Mouse (Mus musculus): Measurements from ENCODE around the gene Sppl2b. TPM values are rescaled to one million over a fixed set of nuclear protein-coding genes. Genes with fewer than 3 reads are reported as not detected.
A peak's percentile ranks its signal among the peaks of the same experiment; 100 is the strongest.

Gene Sppl2b
- polyA plus RNA-seq, 1 experiment from 2014 or later, result 65.3 TPM

GRCm38 (mm10) chr10:80876028-80876427, 21.0 kb downstream of the Sppl2b start:
- H3K27ac ChIP-seq (ENCODE audit: low read length), result no peak overlapping the region
- no peak overlapping the region for H3K9ac ChIP-seq (ENCODE audit: low read depth, low read length)
- H3K9me3 ChIP-seq (replicated peaks; ENCODE audit: control insufficient read depth, low read length), result no peaks in the 10 kb centered on the region
- ATAC-seq (ENCODE audit: low read depth), result no peak
- peaks cover 3% of the 10 kb centered on the region; the same call in 1 of the 2 replicates for H3K27me3 ChIP-seq (ENCODE audit: control insufficient read depth, insufficient read depth, low read depth, low read length)
- H3K4me2 ChIP-seq (ENCODE audit: low read depth, low read length), result no peak overlapping the region
- H3K4me3 ChIP-seq (ENCODE audit: low read depth, low read length), result no peak overlapping the region
- no peaks in the 10 kb centered on the region for H3K36me3 ChIP-seq (ENCODE audit: control insufficient read depth, insufficient read depth)
- WGBS (ENCODE audit: insufficient replicate concordance), result 24% methylated on average over 5 of the region's 5 CpGs
- peaks cover 25% of the 10 kb centered on the region for H3K4me1 ChIP-seq (ENCODE audit: control insufficient read depth, low read depth, low read length)

- Histone ChIP-seq H3K9ac (ENCODE audit: low read depth, low read length) (no peak overlapping the region), H3K27me3 (ENCODE audit: control insufficient read depth, insufficient read depth, low read depth, low read length) (peaks cover 2% of the 10 kb centered on the region; the same call in 1 of the 2 replicates), H3K36me3 (ENCODE audit: control insufficient read depth, insufficient read depth) (no peaks in the 10 kb centered on the region), H3K9me3 (replicated peaks; ENCODE audit: control insufficient read depth, low read length) (no peaks in the 10 kb centered on the region), H3K4me1 (ENCODE audit: control insufficient read depth, low read depth, low read length) (peaks cover 23% of the 10 kb centered on the region), H3K4me2 (ENCODE audit: low read depth, low read length) (no peak overlapping the region), H3K4me3 (ENCODE audit: low read depth, low read length) (no peak overlapping the region), H3K27ac (ENCODE audit: low read length) (peak overlapping the region; percentile 27; the same call in 1 of the 2 replicates)
- WGBS (ENCODE audit: insufficient replicate concordance), result 46% methylated on average over 3 of the region's 3 CpGs
- ATAC-seq (ENCODE audit: low read depth), result no peak
Observed at GRCm38 (mm10) chr10:80876594-80876993, 21.5 kb downstream of the Sppl2b start.

GRCm38 (mm10) chr10:80880131-80880641, 25.1 kb downstream of the Sppl2b start:
- 0 out of 2 replicates have a peak overlapping the region, but pooled peaks have one; percentile 4 for H3K9ac ChIP-seq (ENCODE audit: low read depth, low read length)
- no peaks in the 10 kb centered on the region for H3K27me3 ChIP-seq (ENCODE audit: control insufficient read depth, insufficient read depth, low read depth, low read length)
- H3K36me3 ChIP-seq (ENCODE audit: control insufficient read depth, insufficient read depth), result no peaks in the 10 kb centered on the region
- peak overlapping the region; percentile 45 for H3K27ac ChIP-seq (ENCODE audit: low read length)
- 4% methylated on average over 5 of the region's 5 CpGs for WGBS (ENCODE audit: insufficient replicate concordance)
- H3K4me3 ChIP-seq (ENCODE audit: low read depth, low read length), result no peak overlapping the region
- no peaks in the 10 kb centered on the region for H3K9me3 ChIP-seq (replicated peaks; ENCODE audit: control insufficient read depth, low read length)
- H3K4me2 ChIP-seq (ENCODE audit: low read depth, low read length), result peak overlapping the region; percentile 25; the same call in 1 of the 2 replicates
- peak; percentile 92 for ATAC-seq (ENCODE audit: low read depth)
- H3K4me1 ChIP-seq (ENCODE audit: control insufficient read depth, low read depth, low read length), result peaks cover 23% of the 10 kb centered on the region

GRCm38 (mm10) chr10:80880901-80881300, 25.8 kb downstream of the Sppl2b start:
- H3K4me2 ChIP-seq (ENCODE audit: low read depth, low read length), result peak overlapping the region; percentile 25; the same call in 1 of the 2 replicates
- H3K9me3 ChIP-seq (replicated peaks; ENCODE audit: control insufficient read depth, low read length), result no peaks in the 10 kb centered on the region
- H3K9ac ChIP-seq (ENCODE audit: low read depth, low read length), result no peak overlapping the region
- H3K4me1 ChIP-seq (ENCODE audit: control insufficient read depth, low read depth, low read length), result peaks cover 23% of the 10 kb centered on the region
- peak overlapping the region; percentile 45 for H3K27ac ChIP-seq (ENCODE audit: low read length)
- no peaks in the 10 kb centered on the region for H3K36me3 ChIP-seq (ENCODE audit: control insufficient read depth, insufficient read depth)
- no peak for ATAC-seq (ENCODE audit: low read depth)
- H3K27me3 ChIP-seq (ENCODE audit: control insufficient read depth, insufficient read depth, low read depth, low read length), result no peaks in the 10 kb centered on the region
- WGBS (ENCODE audit: insufficient replicate concordance), result 55% methylated on average over 2 of the region's 2 CpGs
- no peak overlapping the region for H3K4me3 ChIP-seq (ENCODE audit: low read depth, low read length)

GRCm38 (mm10) chr10:80881301-80881700, 26.2 kb downstream of the Sppl2b start:
- ATAC-seq (ENCODE audit: low read depth), result no peak
- Histone ChIP-seq H3K27ac (ENCODE audit: low read length) (no peak overlapping the region), H3K9ac (ENCODE audit: low read depth, low read length) (no peak overlapping the region), H3K27me3 (ENCODE audit: control insufficient read depth, insufficient read depth, low read depth, low read length) (no peaks in the 10 kb centered on the region), H3K36me3 (ENCODE audit: control insufficient read depth, insufficient read depth) (no peaks in the 10 kb centered on the region), H3K9me3 (replicated peaks; ENCODE audit: control insufficient read depth, low read length) (no peaks in the 10 kb centered on the region), H3K4me2 (ENCODE audit: low read depth, low read length) (no peak overlapping the region), H3K4me3 (ENCODE audit: low read depth, low read length) (no peak overlapping the region), H3K4me1 (ENCODE audit: control insufficient read depth, low read depth, low read length) (peaks cover 23% of the 10 kb centered on the region)
- WGBS (ENCODE audit: insufficient replicate concordance), result 19% methylated on average over 10 of the region's 10 CpGs

GRCm38 (mm10) chr10:80887181-80887580, 32.1 kb downstream of the Sppl2b start:
- WGBS (ENCODE audit: insufficient replicate concordance), result 48% methylated on average over 11 of the region's 11 CpGs
- H3K9me3 ChIP-seq (replicated peaks; ENCODE audit: control insufficient read depth, low read length), result no peaks in the 10 kb centered on the region
- ATAC-seq (ENCODE audit: low read depth), result no peak
- no peak overlapping the region for H3K4me3 ChIP-seq (ENCODE audit: low read depth, low read length)
- no peak overlapping the region for H3K4me2 ChIP-seq (ENCODE audit: low read depth, low read length)
- no peak overlapping the region for H3K9ac ChIP-seq (ENCODE audit: low read depth, low read length)
- H3K4me1 ChIP-seq (ENCODE audit: control insufficient read depth, low read depth, low read length), result no peaks in the 10 kb centered on the region
- peaks cover 20% of the 10 kb centered on the region for H3K27me3 ChIP-seq (ENCODE audit: control insufficient read depth, insufficient read depth, low read depth, low read length)
- H3K27ac ChIP-seq (ENCODE audit: low read length), result no peak overlapping the region
- H3K36me3 ChIP-seq (ENCODE audit: control insufficient read depth, insufficient read depth), result no peaks in the 10 kb centered on the region

- peaks cover 2% of the 10 kb centered on the region; the same call in 1 of the 2 replicates for H3K27me3 ChIP-seq (ENCODE audit: control insufficient read depth, insufficient read depth, low read depth, low read length)
- no peak overlapping the region for H3K4me3 ChIP-seq (ENCODE audit: low read depth, low read length)
- no peak overlapping the region for H3K27ac ChIP-seq (ENCODE audit: low read length)
- peaks cover 13% of the 10 kb centered on the region for H3K4me1 ChIP-seq (ENCODE audit: control insufficient read depth, low read depth, low read length)
- no peak overlapping the region for H3K4me2 ChIP-seq (ENCODE audit: low read depth, low read length)
- H3K9ac ChIP-seq (ENCODE audit: low read depth, low read length), result no peak overlapping the region
- 68% methylated on average over 7 of the region's 7 CpGs for WGBS (ENCODE audit: insufficient replicate concordance)
- no peaks in the 10 kb centered on the region for H3K9me3 ChIP-seq (replicated peaks; ENCODE audit: control insufficient read depth, low read length)
- H3K36me3 ChIP-seq (ENCODE audit: control insufficient read depth, insufficient read depth), result peaks cover 2% of the 10 kb centered on the region; the same call in 1 of the 2 replicates
- no peak for ATAC-seq (ENCODE audit: low read depth)
Observed at GRCm38 (mm10) chr10:80895100-80895499, 40.0 kb downstream of the Sppl2b start.

- H3K9me3 ChIP-seq (replicated peaks; ENCODE audit: control insufficient read depth, low read length), result no peaks in the 10 kb centered on the region
- H3K27ac ChIP-seq (ENCODE audit: low read length), result no peak overlapping the region
- no peak overlapping the region for H3K4me2 ChIP-seq (ENCODE audit: low read depth, low read length)
- H3K4me1 ChIP-seq (ENCODE audit: control insufficient read depth, low read depth, low read length), result peaks cover 13% of the 10 kb centered on the region
- no peak for ATAC-seq (ENCODE audit: low read depth)
- no peak overlapping the region for H3K9ac ChIP-seq (ENCODE audit: low read depth, low read length)
- H3K27me3 ChIP-seq (ENCODE audit: control insufficient read depth, insufficient read depth, low read depth, low read length), result no peaks in the 10 kb centered on the region
- H3K4me3 ChIP-seq (ENCODE audit: low read depth, low read length), result no peak overlapping the region
- whole genome bisulfite sequencing (ENCODE audit: insufficient replicate concordance), result 61% methylated on average over 6 of the region's 6 CpGs
- H3K36me3 ChIP-seq (ENCODE audit: control insufficient read depth, insufficient read depth), result peaks cover 2% of the 10 kb centered on the region; the same call in 1 of the 2 replicates
Observed at GRCm38 (mm10) chr10:80895697-80896096, 40.6 kb downstream of the Sppl2b start.

- Histone ChIP-seq H3K27ac (ENCODE audit: low read length) (no peak overlapping the region), H3K9ac (ENCODE audit: low read depth, low read length) (no peak overlapping the region), H3K27me3 (ENCODE audit: control insufficient read depth, insufficient read depth, low read depth, low read length) (no peaks in the 10 kb centered on the region), H3K9me3 (replicated peaks; ENCODE audit: control insufficient read depth, low read length) (no peaks in the 10 kb centered on the region), H3K36me3 (ENCODE audit: control insufficient read depth, insufficient read depth) (peaks cover 2% of the 10 kb centered on the region; the same call in 1 of the 2 replicates), H3K4me3 (ENCODE audit: low read depth, low read length) (no peak overlapping the region), H3K4me2 (ENCODE audit: low read depth, low read length) (no peak overlapping the region), H3K4me1 (ENCODE audit: control insufficient read depth, low read depth, low read length) (peaks cover 17% of the 10 kb centered on the region)
- WGBS (ENCODE audit: insufficient replicate concordance), result 70% methylated on average over 24 of the region's 24 CpGs
- ATAC-seq (ENCODE audit: low read depth), result no peak
Observed at GRCm38 (mm10) chr10:80896581-80897485, 41.8 kb downstream of the Sppl2b start.

Measured in liver, embryonic 16.5 days (tissue).